Mouse (Mus musculus) cerebellum, adult (tissue): ENCODE results near the gene Akr1b7.
"Not testable (repeated sequence)": the region's sequence is repeated elsewhere in the genome, so short reads cannot be mapped to it uniquely, and the experiment has no call there.

Experiments used
- ATAC-seq: cut with Nextera tagmentation; 2 replicates; pipeline ENCODE4 v1.9.2; 2017; ENCODE audit warnings: mild to moderate bottlenecking, moderate library complexity, mixed read lengths; ENCODE audit not compliant: insufficient number of reproducible peaks, low FRiP score, low TSS enrichment

Akr1b7 gene

GRCm38 (mm10) chr6:34412023-34412422 is at the start of gene Akr1b7:
Akr1b7 (plus strand) TSS chr6:34412334.
- ATAC-seq = no peak

- ATAC-seq = no peak
Observed at GRCm38 (mm10) chr6:34364217-34365136, 47.7 kb upstream of the Akr1b7 start.

GRCm38 (mm10) chr6:34367998-34368397 is 44.1 kb upstream of the Akr1b7 start:
- no peak for ATAC-seq

- no peak for ATAC-seq
Observed at GRCm38 (mm10) chr6:34370081-34370480, 42.1 kb upstream of the Akr1b7 start.

GRCm38 (mm10) chr6:34371700-34372351 is 40.3 kb upstream of the Akr1b7 start:
- peak; percentile 86 for ATAC-seq

GRCm38 (mm10) chr6:34373841-34374240 is 38.3 kb upstream of the Akr1b7 start:
- no peak for ATAC-seq

- ATAC-seq = not testable (repeated sequence)
Observed at GRCm38 (mm10) chr6:34375888-34376287, 36.2 kb upstream of the Akr1b7 start.

- ATAC-seq = no peak
Observed at GRCm38 (mm10) chr6:34383401-34383800, 28.7 kb upstream of the Akr1b7 start.

GRCm38 (mm10) chr6:34384110-34384661 is 27.9 kb upstream of the Akr1b7 start, which contains the start of gene Akr1b10:
Akr1b10 (plus strand) TSS chr6:34384218.
- ATAC-seq = peak; percentile 75

- ATAC-seq = no peak
Observed at GRCm38 (mm10) chr6:34384701-34385370, 27.3 kb upstream of the Akr1b7 start.

GRCm38 (mm10) chr6:34388420-34389156 is 23.5 kb upstream of the Akr1b7 start:
- no peak for ATAC-seq

GRCm38 (mm10) chr6:34395897-34396296 is 16.2 kb upstream of the Akr1b7 start:
- ATAC-seq = no peak

GRCm38 (mm10) chr6:34398431-34398830 is 13.7 kb upstream of the Akr1b7 start:
- ATAC-seq = no peak; the same call in 1 of the 2 replicates

- no peak for ATAC-seq
Observed at GRCm38 (mm10) chr6:34399606-34400220, 12.4 kb upstream of the Akr1b7 start.

- ATAC-seq = no peak
Observed at GRCm38 (mm10) chr6:34400696-34401095, 11.4 kb upstream of the Akr1b7 start.

- ATAC-seq = no peak
Observed at GRCm38 (mm10) chr6:34406746-34407145, 5.4 kb upstream of the Akr1b7 start.

- ATAC-seq = no peak
Observed at GRCm38 (mm10) chr6:34407403-34407802, 4.7 kb upstream of the Akr1b7 start.

- no peak for ATAC-seq
Observed at GRCm38 (mm10) chr6:34412688-34413087, 554 bp downstream of the Akr1b7 start.

- not testable (repeated sequence) for ATAC-seq
Observed at GRCm38 (mm10) chr6:34413386-34413785, 1.3 kb downstream of the Akr1b7 start.
